Mouse (Mus musculus) cerebellum, adult 11-12 months (tissue): ENCODE measurements around the gene Dmrta2.

ENCODE experiments used
- DNase-seq: peaks from one replicate; pipeline ENCODE4 v3.0.0; 2022

The Dmrta2 gene

GRCm38 (mm10) chr4:110028461-110029188, 50.8 kb downstream of the Dmrta2 start:
- no peak for DNase-seq

GRCm38 (mm10) chr4:110029446-110029845, 51.6 kb downstream of the Dmrta2 start:
- DNase-seq: no peak
